Mouse (Mus musculus) hematopoietic stem cell, adult 5-6 weeks (primary cell): ENCODE results near the gene Rnf130. TPM values are rescaled to one million over a fixed set of nuclear protein-coding genes. Genes with fewer than 3 reads are reported as not detected.

ENCODE experiments used
- ATAC-seq, 2 experiments: fragments of 125-278 bp in 1 of 2; replicated peaks in 1 of 2; 2 replicates each; pipeline ENCODE4 v1.8.0; 2016 to 2017; ENCODE audit warnings: inconsistent platforms in 2 of 2, mild to moderate bottlenecking in 2 of 2, moderate number of reproducible peaks in 2 of 2, low read depth in 1 of 2, moderate TSS enrichment in 1 of 2; ENCODE audit not compliant: low FRiP score in 2 of 2, poor library complexity in 2 of 2, severe bottlenecking in 2 of 2, insufficient read depth in 1 of 2, low TSS enrichment in 1 of 2
- total RNA-seq: library from RNA; stranded (forward); fragments of 172-1452, 232-1000 nt; gene quantifications from 2 replicates; pipeline ENCODE4 v1.2.3, GENCODE M21; 2017

The Rnf130 gene
- total RNA-seq: 288 and 337 TPM in 2 replicates

GRCm38 (mm10) chr11:50024833-50025720, at the start of gene Rnf130:
TSS of gene Rnf130 (plus strand) at chr11:50025346.
- peak; percentile 54 to 71 for ATAC-seq

- no peak for ATAC-seq
These were observed 47.1 kb upstream of the Rnf130 start for GRCm38 (mm10) chr11:49977963-49978568.

- no peak for ATAC-seq
These were observed 46.2 kb upstream of the Rnf130 start for GRCm38 (mm10) chr11:49978935-49979334.

- ATAC-seq: no peak
These were observed 44.4 kb upstream of the Rnf130 start for GRCm38 (mm10) chr11:49980681-49981235.

GRCm38 (mm10) chr11:49981321-49981963, 43.7 kb upstream of the Rnf130 start:
- ATAC-seq: peak; percentile 15 to 47

- no peak for ATAC-seq
These were observed 43.1 kb upstream of the Rnf130 start for GRCm38 (mm10) chr11:49982094-49982493.

- ATAC-seq: no peak
These were observed 42.3 kb upstream of the Rnf130 start for GRCm38 (mm10) chr11:49982881-49983280.

- no peak; a peak in 1 of 4 replicates for ATAC-seq
These were observed 41.1 kb upstream of the Rnf130 start for GRCm38 (mm10) chr11:49983875-49984552.

GRCm38 (mm10) chr11:49985009-49985408, 40.1 kb upstream of the Rnf130 start:
- no peak for ATAC-seq

GRCm38 (mm10) chr11:49986277-49987036, 38.7 kb upstream of the Rnf130 start:
- ATAC-seq: peak; percentile 43 to 49; a peak in 1 of 4 replicates

GRCm38 (mm10) chr11:49994536-49994935, 30.6 kb upstream of the Rnf130 start:
- peak; percentile 78 to 79 for ATAC-seq

GRCm38 (mm10) chr11:49996398-49996797, 28.7 kb upstream of the Rnf130 start:
- no peak for ATAC-seq

- ATAC-seq: peak; percentile 51 to 65
These were observed 27.8 kb upstream of the Rnf130 start for GRCm38 (mm10) chr11:49997321-49997720.

- ATAC-seq: no peak
These were observed 22.3 kb upstream of the Rnf130 start for GRCm38 (mm10) chr11:50002853-50003252.

GRCm38 (mm10) chr11:50007776-50008175, 17.4 kb upstream of the Rnf130 start:
- ATAC-seq: no peak

GRCm38 (mm10) chr11:50008231-50008630, 16.9 kb upstream of the Rnf130 start:
- no peak for ATAC-seq

- no peak for ATAC-seq
These were observed 12.1 kb upstream of the Rnf130 start for GRCm38 (mm10) chr11:50013016-50013415.
